Mouse (Mus musculus) midbrain, embryonic 14.5 days (tissue): Measurements from ENCODE around the gene Desi2. TPM values are rescaled to one million over a fixed set of nuclear protein-coding genes. Genes with fewer than 3 reads are reported as not detected.
"Not testable (repeated sequence)": the region's sequence is repeated elsewhere in the genome, so short reads cannot be mapped to it uniquely, and the experiment has no call there.

Source experiments
- ATAC-seq: fragments of 200-750 bp; cut with Nextera tagmentation; 2 replicates; pipeline ENCODE4 v1.8.0; 2017; ENCODE audit warnings: moderate number of reproducible peaks, moderate library complexity; ENCODE audit not compliant: low FRiP score, low TSS enrichment
- DNase-seq: peaks from one replicate; pipeline ENCODE4 v3.0.0-alpha.2; 2015
- H3K27ac ChIP-seq: fragments of 300-500 bp; sonication (generic); replicated peaks from 2 replicates; pipeline ENCODE4 v1.5.1; 2014; ENCODE audit warnings: mild to moderate bottlenecking, low read depth, low read length, moderate library complexity
- H3K27me3 ChIP-seq: fragments of 300-500 bp; sonication (generic); 2 replicates; pipeline ENCODE4 v1.6.1; 2014; ENCODE audit warnings: low read length, control low read depth, mixed read lengths; ENCODE audit not compliant: control insufficient read depth, insufficient read depth
- H3K36me3 ChIP-seq: fragments of 300-500 bp; sonication (generic); 2 replicates; pipeline ENCODE4 v1.6.1; 2014; ENCODE audit warnings: low read length, control low read depth; ENCODE audit not compliant: control insufficient read depth, insufficient read depth
- H3K4me1 ChIP-seq: fragments of 300-500 bp; sonication (generic); 2 replicates; pipeline ENCODE4 v1.6.1; 2014; ENCODE audit warnings: mild to moderate bottlenecking, antibody characterized with exemption, low read length, control low read depth; ENCODE audit not compliant: control insufficient read depth, insufficient read depth
- H3K4me2 ChIP-seq: fragments of 300-500 bp; sonication (generic); 2 replicates; pipeline ENCODE4 v1.6.1; 2014; ENCODE audit warnings: mild to moderate bottlenecking, low read length, moderate library complexity
- H3K4me3 ChIP-seq: fragments of 300-500 bp; sonication (generic); replicated peaks from 2 replicates; pipeline ENCODE4 v1.5.1; 2014; ENCODE audit warnings: low read depth, low read length
- H3K9ac ChIP-seq: fragments of 300-500 bp; sonication (generic); replicated peaks from 2 replicates; pipeline ENCODE4 v1.6.1; 2014; ENCODE audit warnings: mild to moderate bottlenecking, low read length, moderate library complexity
- H3K9me3 ChIP-seq: fragments of 300-500 bp; sonication (generic); 2 replicates; pipeline ENCODE4 v1.6.1; 2016; ENCODE audit warnings: low read length, control low read depth, mixed read lengths; ENCODE audit not compliant: control insufficient read depth
- WGBS: fragments of 180-500 bp; shearing (Covaris S2); extraction: QIAGEN DNeasy Blood & Tissue Kit; methylation state at CpG from one replicate; pipeline ENCODE4 v1.1.7; 2014; 5-methylcytosine and 5-hydroxymethylcytosine counted together
- polyA plus RNA-seq: library from polyadenylated mRNA; unstranded; fragments of >200 nt; fragmentation: Nextera tagmentation; extraction: Ambion mirVana; gene quantifications from 2 replicates; pipeline ENCODE4 v1.2.1, GENCODE M21; 2014

Gene Desi2
- polyA plus RNA-seq, 1 experiment from 2014 or later = 22.9 TPM

DNA sequence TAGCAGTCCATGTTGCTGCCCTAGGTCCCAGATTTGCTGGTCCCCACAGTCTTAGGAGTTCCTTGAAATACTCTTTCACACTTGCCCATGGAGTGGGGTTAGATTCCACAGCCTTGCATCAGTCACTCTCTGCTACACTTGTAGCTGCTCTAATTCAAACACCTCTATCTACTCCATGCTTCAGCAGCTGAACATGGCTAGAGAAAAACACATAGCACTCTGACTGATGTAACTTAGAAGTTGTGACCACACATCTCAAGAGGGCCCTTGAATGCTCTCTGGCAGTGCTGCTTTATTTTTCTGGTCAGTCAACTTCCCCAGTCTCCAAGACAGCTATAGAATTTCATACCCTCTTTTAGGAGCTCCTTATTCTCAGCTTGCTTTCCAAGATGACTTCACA is 22.7 kb downstream of the Desi2 start:
- H3K4me3 ChIP-seq = no peak overlapping the region
- H3K27ac ChIP-seq = no peak overlapping the region
- H3K27me3 ChIP-seq = no peaks in the 10 kb centered on the region
- no peaks in the 10 kb centered on the region for H3K36me3 ChIP-seq
- no peak overlapping the region for H3K9ac ChIP-seq
- no peaks in the 10 kb centered on the region for H3K9me3 ChIP-seq
- ATAC-seq = no peak
- H3K4me1 ChIP-seq = no peaks in the 10 kb centered on the region
- H3K4me2 ChIP-seq = no peak overlapping the region
- DNase-seq = no peak

DNA sequence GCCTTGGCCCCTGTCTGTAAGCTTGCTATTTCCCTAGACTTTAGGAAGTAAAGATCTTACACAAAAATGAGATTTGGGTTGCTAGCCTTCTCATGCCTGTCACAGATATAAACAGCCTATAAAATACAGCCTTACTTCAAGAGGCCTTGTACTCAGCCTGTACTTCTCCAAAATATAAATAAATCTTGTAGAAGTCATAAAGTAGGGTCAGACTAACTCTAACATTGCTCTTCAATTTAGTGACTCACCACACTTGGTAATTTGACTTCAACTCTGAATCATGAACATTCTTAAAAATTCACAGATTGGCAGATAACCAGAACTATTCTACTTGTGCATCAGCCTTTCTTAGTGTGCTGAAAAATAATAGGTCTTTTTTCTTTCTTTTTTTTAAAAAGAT is 29.9 kb downstream of the Desi2 start:
- no peak overlapping the region for H3K4me2 ChIP-seq
- DNase-seq (no peak), ATAC-seq (no peak)
- no peaks in the 10 kb centered on the region for H3K9me3 ChIP-seq
- no peak overlapping the region for H3K27ac ChIP-seq
- no peaks in the 10 kb centered on the region for H3K36me3 ChIP-seq
- H3K27me3 ChIP-seq = no peaks in the 10 kb centered on the region
- no peak overlapping the region for H3K9ac ChIP-seq
- H3K4me3 ChIP-seq = no peak overlapping the region
- H3K4me1 ChIP-seq = no peaks in the 10 kb centered on the region

DNA sequence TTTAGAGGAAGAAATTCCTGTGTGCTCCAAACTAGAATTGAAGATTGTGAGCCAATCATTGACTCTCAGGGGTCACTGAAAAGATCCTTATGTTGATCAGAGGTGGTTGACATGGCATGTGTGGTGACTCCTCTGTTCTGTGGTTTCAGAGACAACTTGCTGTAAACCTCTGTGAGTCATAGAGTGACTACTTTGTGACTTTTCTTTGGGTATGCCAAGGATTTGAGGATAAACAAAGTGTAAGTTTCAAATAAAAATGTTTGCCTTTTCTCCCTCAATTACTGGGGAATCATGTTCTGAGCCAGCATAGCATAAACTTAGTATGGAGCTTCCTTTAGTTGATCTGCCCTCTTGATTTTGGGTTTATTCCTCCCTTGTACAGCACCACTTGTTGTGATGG is 31.1 kb downstream of the Desi2 start:
- Histone ChIP-seq H3K4me2 (no peak overlapping the region), H3K9me3 (no peaks in the 10 kb centered on the region), H3K27me3 (no peaks in the 10 kb centered on the region), H3K4me3 (no peak overlapping the region), H3K4me1 (no peaks in the 10 kb centered on the region), H3K36me3 (no peaks in the 10 kb centered on the region), H3K9ac (no peak overlapping the region), H3K27ac (no peak overlapping the region)
- no peak for ATAC-seq
- DNase-seq = no peak

DNA sequence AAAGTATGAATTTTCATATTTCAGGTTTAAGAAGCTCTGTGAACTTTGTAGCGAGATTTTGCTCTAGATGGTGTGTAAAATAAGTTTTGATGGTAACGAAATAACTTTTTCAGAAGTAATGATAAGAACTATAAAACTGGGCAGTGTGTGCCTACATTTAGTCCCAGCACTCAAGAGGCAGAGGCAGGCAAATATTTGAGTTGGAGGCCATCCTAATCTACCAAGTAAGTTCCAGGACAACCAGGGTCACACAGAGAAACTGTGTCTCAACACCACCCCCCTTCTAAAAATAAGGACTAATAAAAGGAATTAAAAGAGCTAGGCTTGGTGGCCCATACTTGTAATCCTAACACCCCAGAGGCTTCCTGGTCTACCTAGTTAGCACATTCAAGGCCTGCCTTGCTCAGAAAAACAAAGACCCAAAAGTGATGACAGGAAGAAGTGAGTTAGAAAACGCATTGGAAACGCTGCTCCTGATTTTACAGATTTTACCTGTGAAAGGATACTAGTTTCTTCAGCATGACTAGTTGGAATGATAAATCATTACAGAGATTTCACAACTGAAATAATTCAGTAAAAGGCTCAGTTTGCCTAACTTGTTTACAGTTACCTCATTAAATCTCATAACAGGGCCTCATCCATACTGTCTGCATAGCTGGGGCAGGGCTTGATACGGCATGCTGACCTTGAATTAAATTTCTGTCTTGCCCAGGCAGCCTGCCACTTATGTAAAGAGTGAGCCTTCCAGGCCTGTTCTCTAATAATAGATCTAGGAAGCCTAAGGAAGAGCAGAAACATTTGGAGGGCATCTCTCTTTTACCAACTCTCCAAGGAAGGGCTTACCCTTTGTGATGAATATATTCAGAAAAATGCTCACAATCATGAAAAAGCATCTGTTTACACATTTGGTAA is 32.2 kb downstream of the Desi2 start:
- DNase-seq (no peak), ATAC-seq (no peak)
- Histone ChIP-seq H3K4me2 (no peak overlapping the region), H3K27ac (no peak overlapping the region), H3K27me3 (no peaks in the 10 kb centered on the region), H3K9ac (no peak overlapping the region), H3K9me3 (peaks cover 2% of the 10 kb centered on the region), H3K4me1 (no peaks in the 10 kb centered on the region), H3K4me3 (no peak overlapping the region), H3K36me3 (no peaks in the 10 kb centered on the region; the same call in 1 of the 2 replicates)
- 89% methylated on average over 5 of the region's 5 CpGs for WGBS

DNA sequence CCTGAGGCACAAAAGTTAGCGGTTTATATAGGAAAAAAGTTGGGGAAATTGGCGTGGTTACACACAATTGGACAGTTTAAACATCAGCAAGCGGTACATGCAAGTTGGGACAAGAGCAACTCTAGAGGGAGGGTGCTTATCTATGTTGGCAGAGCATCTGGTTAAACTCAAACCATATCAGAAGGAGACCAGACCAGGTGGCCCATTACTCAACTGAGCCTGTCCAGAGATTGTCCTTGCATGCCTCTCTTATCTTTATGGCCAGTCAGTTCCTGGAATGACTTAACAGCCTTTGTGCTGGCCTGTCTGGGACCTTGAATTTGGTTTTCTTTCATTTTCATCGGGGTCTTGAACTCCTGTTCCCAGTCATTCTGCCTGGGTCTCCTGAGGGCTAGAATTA is 41.7 kb downstream of the Desi2 start:
- not testable (repeated sequence) for DNase-seq

DNA sequence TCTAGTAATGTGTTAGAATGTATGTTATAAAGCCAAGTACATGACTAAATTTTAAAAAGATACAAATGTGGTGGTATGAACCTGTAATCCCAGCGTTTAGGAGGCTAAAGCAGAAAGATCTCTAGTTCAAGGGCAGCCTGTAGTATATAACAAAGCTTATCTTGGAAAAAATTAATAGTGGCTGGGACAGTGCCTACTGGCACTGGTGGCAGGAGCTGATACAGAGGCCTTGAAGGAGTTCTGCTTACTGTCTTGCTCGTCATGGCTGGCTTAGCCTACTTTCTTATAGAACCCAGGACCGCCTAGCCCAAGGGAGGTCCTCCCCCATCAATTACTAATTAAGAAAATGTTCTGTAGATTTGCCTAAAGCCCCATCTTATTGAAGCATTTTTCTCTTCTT is 46.9 kb downstream of the Desi2 start:
- Histone ChIP-seq H3K36me3 (no peaks in the 10 kb centered on the region), H3K9ac (no peak overlapping the region), H3K4me3 (no peak overlapping the region), H3K4me1 (no peaks in the 10 kb centered on the region), H3K9me3 (no peaks in the 10 kb centered on the region), H3K27ac (no peak overlapping the region), H3K27me3 (no peaks in the 10 kb centered on the region), H3K4me2 (no peak overlapping the region)
- ATAC-seq (no peak), DNase-seq (no peak)
- 93% methylated on average over 3 of the region's 3 CpGs for WGBS

More for the DNA sequence above, 41.7 kb downstream of the Desi2 start:
- H3K36me3 ChIP-seq = peaks cover 14% of the 10 kb centered on the region
- peaks cover 38% of the 10 kb centered on the region for H3K9me3 ChIP-seq
- H3K4me1 ChIP-seq, H3K27me3 ChIP-seq, ATAC-seq, H3K4me3 ChIP-seq, H3K9ac ChIP-seq, H3K27ac ChIP-seq, H3K4me2 ChIP-seq: not testable (repeated sequence)
- WGBS = 98% methylated on average over 4 of the region's 4 CpGs

DNA sequence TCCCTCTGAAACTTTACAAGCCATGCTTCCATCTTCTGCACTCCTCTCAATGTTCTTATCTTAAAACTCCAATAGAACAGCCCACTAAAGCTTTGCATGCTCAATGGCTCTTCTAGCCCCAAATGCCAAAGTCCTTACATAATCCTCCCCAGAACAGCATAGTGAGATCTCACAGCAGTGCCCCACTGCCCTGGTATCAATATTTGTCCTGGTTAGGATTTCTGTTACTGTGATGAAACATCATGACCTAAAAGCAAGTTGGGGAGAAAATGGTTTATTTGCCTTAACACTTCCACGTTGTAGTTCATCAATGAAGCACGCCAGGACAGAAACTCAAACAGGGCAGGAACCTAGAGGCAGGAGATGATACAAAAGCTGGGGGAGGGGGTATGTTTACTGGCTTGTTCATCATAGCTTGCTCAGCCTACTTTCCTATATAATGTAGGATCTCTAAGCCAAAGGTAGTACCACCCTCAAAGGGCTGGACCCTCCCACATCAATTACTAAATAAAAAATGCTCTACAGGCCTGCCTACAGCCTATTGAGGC is 48.8 kb downstream of the Desi2 start:
- H3K4me2 ChIP-seq = no peak overlapping the region
- DNase-seq = no peak
- no peaks in the 10 kb centered on the region for H3K27me3 ChIP-seq
- WGBS = 82% methylated on average over 2 of the region's 2 CpGs
- no peak for ATAC-seq
- H3K9me3 ChIP-seq = no peaks in the 10 kb centered on the region
- no peaks in the 10 kb centered on the region for H3K36me3 ChIP-seq
- H3K27ac ChIP-seq = no peak overlapping the region
- H3K4me1 ChIP-seq = no peaks in the 10 kb centered on the region
- H3K4me3 ChIP-seq = no peak overlapping the region
- H3K9ac ChIP-seq = no peak overlapping the region

DNA sequence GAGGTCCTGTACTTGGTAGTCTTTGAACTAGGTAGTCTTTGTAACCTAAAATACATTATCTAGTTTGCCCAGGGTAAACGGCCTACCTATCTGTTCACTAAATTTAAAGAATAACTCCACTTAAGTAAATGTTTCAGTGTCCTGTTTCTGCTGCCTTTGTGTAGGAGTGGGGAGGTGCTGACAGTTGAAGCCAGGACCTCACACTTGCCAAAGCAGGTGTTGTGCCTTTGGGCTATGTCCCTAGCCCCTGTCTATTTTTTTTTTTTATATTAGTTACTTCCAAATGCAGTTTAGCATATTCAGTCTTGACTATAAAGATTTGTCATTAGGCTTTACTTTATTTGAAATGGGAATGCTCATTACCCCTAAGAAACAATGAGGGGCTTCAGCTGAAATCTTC is 51.5 kb downstream of the Desi2 start:
- DNase-seq = no peak
- 96% methylated on average over 1 of the region's 1 CpGs for WGBS
- H3K36me3 ChIP-seq = 0 out of 2 replicates have a peak, but pooled peaks cover 4% of the 10 kb centered on the region
- no peaks in the 10 kb centered on the region for H3K9me3 ChIP-seq
- no peaks in the 10 kb centered on the region for H3K27me3 ChIP-seq
- no peaks in the 10 kb centered on the region for H3K4me1 ChIP-seq
- H3K27ac ChIP-seq = no peak overlapping the region
- H3K9ac ChIP-seq = no peak overlapping the region
- H3K4me2 ChIP-seq = no peak overlapping the region
- no peak overlapping the region for H3K4me3 ChIP-seq
- ATAC-seq = no peak
